Mouse (Mus musculus) megakaryocyte-erythroid progenitor cell, adult 5-6 weeks (primary cell): ENCODE results near the gene Taok3. TPM values are rescaled to one million over a fixed set of nuclear protein-coding genes. Genes with fewer than 3 reads are reported as not detected.
A peak's percentile ranks its signal among the peaks of the same experiment; 100 is the strongest.

Source experiments
- ATAC-seq: replicated peaks from 2 replicates; pipeline ENCODE4 v1.8.0; 2016; ENCODE audit warnings: mild to moderate bottlenecking, inconsistent platforms; ENCODE audit not compliant: severe bottlenecking, poor library complexity, low FRiP score, low TSS enrichment
- total RNA-seq, 2 experiments: library from RNA; stranded (forward) in 1 of 2; stranded (reverse) in 1 of 2; fragments of 200-1000, 215-1000 nt in 1 of 2; fragments of >200 nt in 1 of 2; fragmentation: Nextera tagmentation in 1 of 2; gene quantifications; 2 replicates each; pipeline ENCODE4 v1.2.3; 2014 to 2017

Gene Taok3
- total RNA-seq, 2 experiments from 2014 or later = 79.4 to 105 TPM

DNA sequence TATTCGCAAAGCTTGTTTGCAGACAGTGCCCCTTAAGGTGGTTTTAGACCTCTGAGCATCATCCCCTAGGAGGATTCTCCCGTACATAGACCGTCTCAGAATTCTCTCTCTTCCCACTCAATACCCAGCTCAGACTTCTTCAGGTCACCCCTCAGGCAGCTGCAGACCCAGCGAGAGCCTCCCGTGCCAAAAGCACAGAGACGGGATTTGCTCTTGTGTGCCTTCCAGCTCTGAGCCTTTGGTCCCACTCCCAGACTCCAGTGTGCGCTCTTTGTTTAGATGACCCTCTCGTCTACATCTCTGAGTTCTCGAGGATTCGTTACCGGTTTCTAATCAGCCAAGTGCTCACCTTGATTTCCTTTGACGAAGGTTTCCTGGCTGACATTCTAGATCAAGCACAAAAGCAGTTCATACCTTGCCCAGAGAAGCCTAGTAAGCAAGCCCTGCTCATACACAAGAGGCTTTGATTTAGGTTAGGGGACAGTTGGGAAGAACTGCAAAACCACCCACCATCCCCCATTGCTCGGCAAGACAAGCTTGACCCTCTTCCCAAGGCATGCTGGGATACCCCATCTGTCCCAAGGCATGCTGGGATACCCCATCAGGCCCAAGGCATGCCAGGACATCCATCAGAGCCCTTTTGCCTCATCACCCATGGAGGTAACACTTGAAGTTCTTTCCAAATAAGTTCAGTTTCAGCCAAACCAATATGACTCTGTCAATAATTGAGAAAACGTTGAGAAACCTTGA lies 48.6 kb downstream of the Taok3 start:
- ATAC-seq = no peak

GRCm38 (mm10) chr5:117174057-117174456 lies 54.1 kb downstream of the Taok3 start:
- ATAC-seq = no peak

- ATAC-seq = no peak
Observed at GRCm38 (mm10) chr5:117175896-117176295, 56.0 kb downstream of the Taok3 start.

DNA sequence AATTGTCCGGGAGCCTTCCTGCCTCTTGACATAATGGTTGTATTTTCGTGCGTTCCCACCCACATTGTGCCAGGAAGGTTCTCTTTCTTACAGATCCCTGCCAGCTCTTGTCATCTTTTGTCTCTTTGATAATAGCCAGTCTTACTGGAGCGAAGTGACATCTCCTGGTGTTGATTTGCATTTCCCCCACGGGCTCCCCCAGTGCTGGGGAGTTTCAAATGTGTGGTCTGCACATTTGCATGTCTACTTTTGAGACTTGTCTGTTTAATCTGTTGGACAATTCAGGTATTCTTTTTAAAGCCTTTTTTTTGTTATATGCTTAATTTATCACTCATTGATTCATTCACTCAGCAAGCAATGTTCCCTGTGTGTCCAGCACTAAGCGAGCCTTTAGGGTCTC lies 58.1 kb downstream of the Taok3 start:
- no peak for ATAC-seq

DNA sequence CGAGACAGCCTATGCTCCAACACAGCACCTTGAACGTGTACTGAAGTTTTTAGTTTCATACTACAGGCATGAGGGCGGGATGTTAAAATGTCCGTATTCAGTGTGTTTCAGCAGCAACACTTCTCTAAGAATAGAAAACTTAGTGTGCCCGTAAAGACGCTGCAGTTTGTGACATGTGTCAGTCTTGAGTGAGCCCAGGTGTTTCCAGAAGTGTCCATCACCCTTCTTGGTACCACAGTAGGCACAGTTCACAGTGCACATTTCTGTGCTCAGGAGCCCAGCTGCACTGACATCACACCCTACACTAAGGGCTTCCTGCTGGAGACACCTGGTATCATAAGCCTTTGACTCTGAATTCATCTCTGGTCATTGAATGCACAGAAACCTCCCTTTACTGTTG lies 58.6 kb downstream of the Taok3 start:
- ATAC-seq = no peak

- ATAC-seq = no peak
Observed at GRCm38 (mm10) chr5:117181921-117182320, 62.0 kb downstream of the Taok3 start.

GRCm38 (mm10) chr5:117182411-117182810 lies 62.5 kb downstream of the Taok3 start:
- ATAC-seq = no peak

- ATAC-seq = no peak
Observed at GRCm38 (mm10) chr5:117184832-117185231, 64.9 kb downstream of the Taok3 start.

- ATAC-seq = no peak
Observed at GRCm38 (mm10) chr5:117185673-117186072, 65.7 kb downstream of the Taok3 start.

- ATAC-seq = peak; percentile 38
Observed at GRCm38 (mm10) chr5:117192061-117192460, 72.1 kb downstream of the Taok3 start.

DNA sequence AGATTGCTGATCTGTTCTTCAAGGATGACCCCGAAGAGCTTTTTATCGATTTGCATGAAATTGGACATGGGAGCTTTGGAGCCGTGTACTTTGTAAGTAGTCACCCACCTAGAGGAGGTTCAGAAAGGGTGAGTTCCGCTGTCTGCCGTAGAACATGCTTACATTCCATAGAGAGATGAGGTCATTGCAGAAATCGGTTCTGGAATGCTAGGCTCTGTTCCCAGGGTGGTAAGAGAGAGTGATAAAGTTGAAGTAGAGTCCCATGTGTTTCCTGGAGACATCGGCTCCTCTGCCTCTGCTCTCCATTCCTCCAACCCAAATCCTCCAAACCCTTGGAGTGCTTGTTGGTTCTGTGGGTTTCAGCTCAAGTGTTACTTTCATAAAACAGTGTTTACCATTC lies 73.8 kb downstream of the Taok3 start:
- no peak for ATAC-seq

GRCm38 (mm10) chr5:117194672-117195071 lies 74.7 kb downstream of the Taok3 start:
- ATAC-seq = no peak

DNA sequence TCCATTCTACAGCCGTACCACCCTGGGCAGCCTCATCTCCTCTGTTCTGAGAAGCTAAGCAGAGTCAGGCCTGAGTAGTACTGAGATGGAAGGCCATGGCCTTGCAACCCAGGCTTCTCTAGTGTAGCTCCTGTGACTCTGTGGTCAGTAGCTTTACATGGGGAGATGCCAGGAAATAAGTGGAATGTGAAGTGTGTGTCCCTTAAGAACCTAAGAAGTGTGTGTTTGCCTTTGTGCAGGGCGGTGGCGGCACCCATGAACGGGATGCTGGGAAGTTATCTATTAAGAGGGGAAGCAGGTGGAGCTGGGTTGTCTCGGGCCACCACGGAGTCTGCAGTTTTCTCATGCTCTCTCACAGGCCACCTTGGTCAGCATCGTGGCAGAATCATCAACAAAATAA lies 76.6 kb downstream of the Taok3 start:
- ATAC-seq = no peak

DNA sequence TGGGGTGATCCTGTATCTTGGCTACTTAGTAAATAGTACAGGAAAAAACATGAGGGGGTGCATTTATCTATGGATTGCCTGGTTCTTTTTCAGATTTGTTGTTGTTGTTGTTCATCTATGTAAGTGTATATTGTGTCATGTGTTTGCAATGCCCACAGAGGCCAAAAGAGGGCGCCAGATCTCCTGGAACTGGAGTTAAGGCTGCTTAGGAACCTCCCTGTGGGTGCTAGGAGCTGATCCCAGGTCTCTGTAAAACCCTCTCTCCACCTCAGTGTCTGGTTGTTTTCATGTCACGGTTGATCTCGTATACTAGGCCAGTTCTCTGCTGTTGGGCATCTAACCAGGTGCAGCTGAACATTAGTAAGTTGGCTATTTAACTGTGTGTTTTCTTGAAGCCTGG lies 78.5 kb downstream of the Taok3 start:
- no peak for ATAC-seq

DNA sequence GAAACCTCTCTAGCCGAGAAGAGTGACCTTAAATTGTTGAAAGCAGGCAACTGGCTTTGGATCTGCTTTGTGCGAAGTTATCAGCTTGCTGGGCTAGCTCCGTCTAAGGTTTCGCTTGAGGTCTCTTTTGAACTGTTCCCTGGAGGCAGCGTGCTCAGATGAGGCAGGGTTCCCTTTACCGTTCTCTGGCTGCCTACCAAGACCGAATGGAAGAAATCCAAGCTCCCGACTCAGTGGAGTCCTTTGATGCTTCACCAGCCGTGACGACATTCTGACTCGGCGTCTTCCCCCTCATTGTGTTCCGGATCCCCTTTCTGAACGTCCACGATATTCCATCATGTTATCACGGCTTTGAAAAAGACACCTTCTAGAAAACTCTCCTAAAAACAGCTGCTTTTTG lies 87.4 kb downstream of the Taok3 start:
- ATAC-seq = no peak

DNA sequence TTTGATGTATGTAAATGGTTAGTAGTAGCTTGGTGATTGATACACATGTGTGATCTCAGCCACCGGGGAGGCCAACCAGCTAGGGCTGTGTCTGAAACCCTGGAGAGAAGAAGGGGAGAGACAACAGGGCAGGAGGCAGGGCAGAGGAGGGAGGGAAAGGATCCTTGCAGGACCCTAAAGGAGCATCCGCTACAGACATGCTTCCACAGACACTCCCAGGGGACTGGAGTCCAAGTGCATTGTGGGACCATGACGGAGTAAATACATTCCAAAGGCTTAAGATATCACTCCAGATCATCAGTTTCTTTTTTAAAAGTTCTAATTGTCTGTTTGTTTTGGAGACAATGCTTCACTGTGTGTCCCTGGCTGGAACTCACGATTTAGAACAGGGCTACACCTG lies 94.1 kb downstream of the Taok3 start:
- ATAC-seq = no peak

GRCm38 (mm10) chr5:117231059-117231458 lies 111.1 kb downstream of the Taok3 start:
- no peak for ATAC-seq

DNA sequence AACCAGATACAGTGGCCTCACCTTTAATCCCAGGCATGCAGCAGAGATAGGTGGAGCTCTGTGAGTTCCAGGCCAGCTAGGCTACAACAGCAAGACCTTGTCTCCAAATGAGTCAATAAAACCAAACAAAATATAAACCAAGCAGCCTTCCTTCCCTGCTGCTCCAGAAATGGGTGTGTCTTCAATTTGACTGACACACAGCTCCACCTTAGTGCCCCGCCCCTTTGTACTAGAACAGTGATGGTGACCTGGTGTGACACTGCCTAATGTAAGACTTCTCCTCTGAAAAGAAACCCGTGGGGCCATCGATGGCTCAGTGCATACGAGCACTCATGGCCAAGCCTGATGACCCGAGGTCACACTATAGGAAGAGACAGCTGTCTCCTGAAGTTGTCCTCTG lies 116.6 kb downstream of the Taok3 start:
- ATAC-seq = peak; percentile 57; the same call in 1 of the 2 replicates

- no peak for ATAC-seq
Observed at GRCm38 (mm10) chr5:117239106-117239505, 119.2 kb downstream of the Taok3 start.

- no peak for ATAC-seq
Observed at GRCm38 (mm10) chr5:117240321-117240731, 120.4 kb downstream of the Taok3 start.

DNA sequence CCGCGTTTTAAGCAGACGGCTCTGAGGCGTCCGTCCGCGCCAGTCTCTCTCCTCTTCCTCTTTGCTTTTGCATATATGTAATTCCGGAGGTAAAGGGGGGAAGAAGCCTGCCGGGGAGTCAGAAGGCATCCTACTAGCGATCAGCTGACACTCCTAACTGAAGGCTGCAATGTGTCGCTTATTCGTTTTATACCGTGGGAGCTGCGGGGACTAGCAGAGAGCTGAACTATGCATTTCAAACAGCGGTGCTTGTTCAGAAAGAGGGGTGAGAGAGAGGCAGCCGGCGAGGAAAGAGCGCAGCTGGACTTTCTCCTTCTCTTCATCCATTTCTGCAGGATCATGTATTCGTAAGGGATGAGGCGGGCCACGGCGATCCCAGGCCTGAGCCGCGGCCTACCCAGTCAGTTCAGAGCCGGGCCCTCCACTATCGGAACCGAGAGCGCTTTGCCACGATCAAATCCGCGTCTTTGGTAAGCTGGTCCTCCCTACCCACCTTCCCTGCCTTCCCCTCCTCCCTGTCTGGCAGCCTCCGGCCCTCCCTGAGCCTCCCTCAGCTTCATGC lies 120.9 kb downstream of the Taok3 start:
- no peak for ATAC-seq
